ENCODE assay signal across 9 mouse cellular contexts in genomic region chr16:18144201-18144600, GRCm38 (mm10). TPM values are rescaled to one million over a fixed set of nuclear protein-coding genes. Genes with fewer than 3 reads are reported as not detected.
A peak's percentile ranks its signal among the peaks of the same experiment; 100 is the strongest.
DNase-seq lines count a peak whose midpoint lies in the region; ATAC-seq lines count a peak whose summit lies in the region.
"Had no signal": no experiment of that assay in that cellular context is flagged by ENCODE, and none has a peak within 500 bp of the region (broad histone marks: within the 10 kb centered on the region; RNA-seq: fewer than 3 reads in every experiment).

No protein-coding gene starts in this region.

- H3K4me1 ChIP-seq in neural tube, embryonic 13.5 days (replicated peaks) = peaks cover 55% of the 10 kb centered on the region
- H3K4me1 ChIP-seq in kidney, embryonic 15.5 days = peaks cover 13% of the 10 kb centered on the region

- H3K9me3 ChIP-seq in neural tube, embryonic 13.5 days = no peaks in the 10 kb centered on the region
- no peaks in the 10 kb centered on the region for H3K9me3 ChIP-seq in kidney, embryonic 15.5 days (replicated peaks)
- H3K9me3 ChIP-seq: neural tube, embryonic 12.5 days had no signal

- 50% methylated on average over 8 of the region's 8 CpGs for WGBS in neural tube, embryonic 13.5 days
- 73% methylated on average over 8 of the region's 8 CpGs for WGBS in kidney, embryonic 15.5 days

- no peaks in the 10 kb centered on the region for H3K36me3 ChIP-seq in neural tube, embryonic 13.5 days
- H3K36me3 ChIP-seq in kidney, embryonic 15.5 days = no peaks in the 10 kb centered on the region
- H3K36me3 ChIP-seq: neural tube, embryonic 12.5 days had no signal

- H3K4me3 ChIP-seq in neural tube, embryonic 13.5 days = no peak overlapping the region
- H3K4me3 ChIP-seq in kidney, embryonic 15.5 days (replicated peaks) = no peak overlapping the region
- H3K4me3 ChIP-seq: neural tube, embryonic 12.5 days had no signal

- peak overlapping the region; percentile 43; the same call in 1 of the 2 replicates for H3K27ac ChIP-seq in neural tube, embryonic 13.5 days (replicated peaks)
- H3K27ac ChIP-seq in kidney, embryonic 15.5 days = no peak overlapping the region
- H3K27ac ChIP-seq: neural tube, embryonic 12.5 days had no signal

- intact Hi-C loops in left cerebral cortex, postnatal 4 days (cut with DNase I) = no loop called here

- 0 out of 2 replicates have a peak overlapping the region, but pooled peaks have one; percentile 31 for H3K9ac ChIP-seq in neural tube, embryonic 13.5 days
- no peak overlapping the region for H3K9ac ChIP-seq in kidney, embryonic 15.5 days
- H3K9ac ChIP-seq: neural tube, embryonic 12.5 days had no signal

- DNase-seq in cerebellum, adult 11-12 months = peak; percentile 81
- DNase-seq in neural tube, embryonic 10.5 days (ENCODE audit: extremely low spot score, low spot score) = no peak
- peak; percentile 75 for DNase-seq in left cerebral cortex, postnatal 4 days
- DNase-seq in thymus, adult 18-20 months = peak; percentile 51 to 67
- no peak for DNase-seq in embryo, embryonic 11 days

- H3K27me3 ChIP-seq in neural tube, embryonic 13.5 days = no peaks in the 10 kb centered on the region
- H3K27me3 ChIP-seq in kidney, embryonic 15.5 days = no peaks in the 10 kb centered on the region
- H3K27me3 ChIP-seq: neural tube, embryonic 12.5 days had no signal

- no peak for ATAC-seq in cerebellum, adult (ENCODE audit: insufficient number of reproducible peaks, low FRiP score, low TSS enrichment)
- no peak for ATAC-seq in neural tube, embryonic 13.5 days (ENCODE audit: low read depth)
- ATAC-seq in kidney, embryonic 15.5 days (replicated peaks; ENCODE audit: low FRiP score) = no peak

- H3K4me2 ChIP-seq in neural tube, embryonic 13.5 days = no peak overlapping the region
- no peak overlapping the region for H3K4me2 ChIP-seq in kidney, embryonic 15.5 days
- H3K4me2 ChIP-seq: neural tube, embryonic 12.5 days had no signal

RNA-seq across cellular contexts. Expression of gene Rtn4r, which starts 16.8 kb away (rescaled TPM):
- polyA plus RNA-seq in neural tube, embryonic 13.5 days (2015; fragmentation: Nextera tagmentation; extraction: Ambion mirVana) = 19.6 and 23.9 TPM in 2 replicates
- 10 to 100 TPM; 63.1 to 63.3 TPM for total RNA-seq in left cerebral cortex, postnatal 4 days (2021)
- polyA plus RNA-seq in kidney, embryonic 15.5 days (2015; fragmentation: Nextera tagmentation; extraction: Ambion mirVana) = 2.6 and 3.6 TPM in 2 replicates

RNA-seq across cellular contexts. Expression of gene Prodh, which starts 54.2 kb away (rescaled TPM):
- 3.2 and 4.7 TPM in 2 replicates for polyA plus RNA-seq in neural tube, embryonic 13.5 days (2015; fragmentation: Nextera tagmentation; extraction: Ambion mirVana)
- total RNA-seq in left cerebral cortex, postnatal 4 days (2021) = 1 to 10 TPM; 4.8 to 6.4 TPM
- 19.5 and 20.5 TPM in 2 replicates for polyA plus RNA-seq in kidney, embryonic 15.5 days (2015; fragmentation: Nextera tagmentation; extraction: Ambion mirVana)

Comparison
In these comparisons a context has a peak if more than half of its experiments do, and no peak if none do; other contexts are left out.
1. DNase-seq: peak in cerebellum, adult 11-12 months (single experiment), left cerebral cortex, postnatal 4 days (single experiment) and thymus, adult 18-20 months (2 of 2); none in neural tube, embryonic 10.5 days (single experiment) and embryo, embryonic 11 days (single experiment).